Mouse (Mus musculus): ENCODE results near the gene Tmem63a. TPM values are rescaled to one million over a fixed set of nuclear protein-coding genes. Genes with fewer than 3 reads are reported as not detected.

Tmem63a gene
- polyA plus RNA-seq, 1 experiment, result 72.8 TPM

DNA sequence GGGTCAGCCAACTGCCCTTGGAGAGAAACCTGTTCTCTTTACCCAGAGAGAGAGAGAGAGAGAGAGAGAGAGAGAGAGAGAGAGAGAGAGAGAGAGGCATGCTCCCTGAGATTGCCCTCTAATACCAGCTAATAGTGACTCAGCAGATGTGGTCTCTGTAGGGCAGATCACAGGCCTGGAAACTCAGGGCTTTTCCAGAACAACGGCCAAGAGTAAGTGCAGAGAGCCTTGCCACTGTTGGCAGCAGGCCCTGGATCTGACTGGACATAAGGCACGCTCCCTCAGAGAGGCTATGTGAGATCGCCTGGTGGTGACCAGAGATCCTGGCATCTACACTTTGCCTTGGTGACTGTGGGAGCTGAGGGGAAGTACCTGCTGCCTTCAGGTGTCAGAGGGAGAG, 67.6 kb downstream of the Tmem63a start:
- DNase-seq (ENCODE audit: low spot score), result peak; percentile 38

DNA sequence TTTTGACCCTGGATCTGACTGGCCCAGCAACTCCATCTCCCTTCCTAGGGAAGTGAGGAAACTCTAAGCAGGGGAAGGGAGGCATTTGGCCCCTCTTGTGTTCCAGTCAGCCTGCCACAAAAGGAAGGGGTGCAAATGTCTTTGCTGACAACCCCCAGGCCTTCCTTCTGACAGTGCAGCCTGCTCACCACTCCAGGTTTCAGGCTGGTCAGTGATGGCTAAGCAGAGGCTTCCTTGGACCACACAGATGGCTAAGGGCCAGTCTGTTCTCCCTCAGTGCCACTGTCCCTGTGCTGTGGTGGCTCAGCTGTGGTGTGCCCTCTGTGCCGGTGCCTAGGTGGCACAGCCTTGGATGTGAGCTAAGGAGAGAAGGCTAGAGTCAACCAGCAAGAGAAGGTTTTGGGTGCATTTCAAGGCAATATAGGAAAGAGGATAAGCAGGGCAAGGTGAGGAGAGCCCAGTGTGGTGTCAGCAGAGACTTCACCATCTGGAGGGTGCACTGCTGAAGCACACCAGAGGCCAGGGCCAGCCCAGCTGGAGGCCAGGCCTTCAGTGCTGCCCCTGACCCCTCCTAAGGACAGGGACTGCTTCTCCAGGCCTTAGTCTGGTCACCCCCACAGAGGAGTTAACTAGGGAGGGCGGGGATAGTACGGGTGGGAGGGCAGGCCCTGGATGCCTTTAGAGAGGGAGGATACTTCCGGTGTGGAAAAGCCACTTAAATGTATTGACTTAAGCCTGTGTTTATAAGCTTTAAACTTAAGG, 68.2 kb downstream of the Tmem63a start:
- DNase-seq (ENCODE audit: low spot score), result no peak

DNA sequence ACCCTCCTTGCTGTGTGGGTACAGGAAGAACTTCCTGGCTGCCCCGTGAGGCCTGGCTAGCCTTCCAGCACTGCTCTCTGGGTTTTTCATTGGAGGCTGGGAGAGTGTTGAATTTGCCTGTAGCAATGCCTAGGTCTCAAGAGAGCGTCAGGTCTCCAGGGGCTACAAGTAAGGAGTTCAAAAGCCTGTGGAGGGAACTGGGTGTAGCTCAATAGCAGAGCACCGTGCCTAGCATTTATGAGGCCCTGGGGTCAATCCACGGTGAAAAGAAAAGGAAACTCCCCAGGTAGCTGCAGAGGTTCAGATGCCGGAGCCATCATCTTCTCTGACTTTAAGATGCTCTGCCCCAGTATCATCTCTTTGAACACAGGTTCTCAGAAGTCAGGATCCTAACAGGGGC, 69.5 kb downstream of the Tmem63a start:
- peak; percentile 15 for DNase-seq (ENCODE audit: low spot score)

DNA sequence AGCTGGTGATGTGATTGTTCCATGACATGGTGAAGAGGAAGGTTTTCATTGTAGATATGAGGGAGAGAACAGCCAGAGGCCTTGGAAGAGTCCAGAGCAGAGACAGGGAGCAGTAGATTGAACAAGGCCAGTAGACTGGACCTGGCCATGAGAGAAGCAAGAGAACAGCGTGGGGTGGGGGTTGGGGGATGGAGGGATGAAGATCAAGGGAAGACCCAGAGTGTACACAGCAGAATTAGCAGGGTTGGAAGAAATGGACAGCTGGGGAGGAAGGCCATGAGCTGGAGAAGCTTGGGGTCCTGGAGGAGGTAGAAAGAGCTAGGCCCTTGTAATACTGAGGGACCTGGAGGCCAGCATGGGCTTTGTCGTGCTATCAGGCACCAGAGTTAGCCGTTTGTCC, 70.3 kb downstream of the Tmem63a start:
- DNase-seq (ENCODE audit: low spot score), result no peak

DNA sequence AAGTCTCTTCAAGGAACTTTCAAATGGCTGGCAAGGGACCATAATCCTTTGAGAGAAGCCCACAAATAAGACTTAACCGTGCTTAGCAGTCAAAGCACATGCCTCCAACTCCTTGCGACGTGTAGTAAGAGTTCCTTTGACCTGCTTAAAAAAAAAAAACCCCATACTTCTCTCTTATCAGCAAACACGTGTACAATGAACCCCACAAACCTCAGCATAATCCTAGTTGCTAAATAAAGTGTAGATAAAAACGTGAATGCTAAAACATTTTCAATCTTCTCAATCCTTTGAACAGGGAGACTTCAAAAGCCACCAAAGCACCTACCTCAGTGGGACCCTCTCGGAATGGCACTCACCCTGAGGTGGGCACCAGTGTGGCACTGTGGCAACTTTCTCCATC, 71.3 kb downstream of the Tmem63a start:
- peak; percentile 15 for DNase-seq (ENCODE audit: low spot score)

DNA sequence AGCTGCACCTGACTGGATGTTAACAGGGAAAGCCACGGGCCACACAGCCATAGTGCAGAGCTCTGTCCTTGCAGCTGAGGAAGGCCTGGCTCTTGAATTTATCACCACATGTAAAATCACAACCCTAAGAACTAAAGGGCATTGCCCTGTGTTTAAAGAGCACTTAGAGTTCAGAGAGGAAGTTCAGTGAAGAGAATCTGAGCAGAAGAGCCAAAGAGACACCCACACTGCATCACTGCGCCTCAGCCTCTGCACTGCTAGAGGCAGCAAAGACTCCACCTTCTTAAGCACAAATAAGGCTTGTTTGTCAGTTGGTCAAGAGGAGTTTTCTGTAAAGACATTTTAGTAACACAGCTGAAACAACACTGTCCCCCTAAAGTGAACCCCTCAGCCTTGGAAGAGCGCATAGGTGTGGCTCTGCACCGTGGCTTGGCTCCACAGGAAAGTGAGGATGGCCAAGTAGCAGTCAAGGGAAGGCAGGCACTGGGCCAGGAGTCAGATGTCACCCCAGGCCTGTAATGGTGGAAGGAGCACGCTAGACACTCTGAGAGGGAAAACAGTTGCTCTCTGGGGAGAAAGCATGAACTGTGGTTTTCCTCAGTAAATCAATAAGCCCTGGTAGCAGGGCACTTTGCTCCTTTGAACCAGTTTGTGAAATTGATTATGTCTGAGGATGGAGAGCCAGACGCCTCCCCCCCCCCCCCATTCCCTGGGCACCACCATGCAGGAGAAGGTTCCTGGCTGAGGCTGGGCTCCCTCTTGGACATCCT, 72.8 kb downstream of the Tmem63a start:
- peak; percentile 23 for DNase-seq (ENCODE audit: low spot score)

DNA sequence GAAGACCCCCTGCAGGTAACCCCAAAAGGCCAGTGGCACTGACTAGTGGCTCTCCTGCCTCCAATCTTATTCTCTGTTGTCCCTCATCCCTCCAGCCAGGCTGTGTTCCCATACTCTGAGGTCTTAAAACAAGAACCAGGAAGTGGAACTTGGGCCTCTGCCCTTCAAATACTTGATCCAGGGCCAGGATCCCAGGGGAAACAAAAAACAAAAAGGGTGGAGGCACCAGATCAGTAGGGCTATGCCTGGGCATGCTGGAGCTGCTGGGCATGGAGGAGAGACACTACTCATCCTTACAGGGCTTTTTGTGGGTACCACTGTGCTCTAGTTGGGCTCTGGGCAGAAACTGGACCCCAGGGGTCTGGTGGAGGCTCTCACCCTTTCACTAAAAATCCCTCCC, 73.4 kb downstream of the Tmem63a start:
- DNase-seq (ENCODE audit: low spot score), result peak; percentile 51

DNA sequence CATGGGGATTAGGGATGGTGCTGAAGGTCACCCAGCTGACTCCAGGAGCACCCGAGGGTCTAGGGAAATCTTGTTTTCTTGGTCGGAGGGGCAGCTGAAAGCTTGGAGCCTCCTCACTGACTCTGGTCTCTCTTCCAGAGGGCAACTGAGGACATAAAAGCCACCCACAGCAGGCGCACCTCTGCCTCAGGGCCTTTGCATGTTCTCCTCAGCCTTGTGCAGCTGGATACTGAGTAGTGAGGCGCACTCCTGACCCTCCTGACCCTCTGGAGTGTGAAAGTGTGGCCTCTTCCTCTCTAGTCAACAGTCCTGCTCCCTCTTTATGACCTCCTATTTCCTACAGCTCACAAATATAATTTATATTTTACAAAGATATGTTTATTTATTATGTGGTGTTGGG, 73.9 kb downstream of the Tmem63a start:
- DNase-seq (ENCODE audit: low spot score), result no peak

DNA sequence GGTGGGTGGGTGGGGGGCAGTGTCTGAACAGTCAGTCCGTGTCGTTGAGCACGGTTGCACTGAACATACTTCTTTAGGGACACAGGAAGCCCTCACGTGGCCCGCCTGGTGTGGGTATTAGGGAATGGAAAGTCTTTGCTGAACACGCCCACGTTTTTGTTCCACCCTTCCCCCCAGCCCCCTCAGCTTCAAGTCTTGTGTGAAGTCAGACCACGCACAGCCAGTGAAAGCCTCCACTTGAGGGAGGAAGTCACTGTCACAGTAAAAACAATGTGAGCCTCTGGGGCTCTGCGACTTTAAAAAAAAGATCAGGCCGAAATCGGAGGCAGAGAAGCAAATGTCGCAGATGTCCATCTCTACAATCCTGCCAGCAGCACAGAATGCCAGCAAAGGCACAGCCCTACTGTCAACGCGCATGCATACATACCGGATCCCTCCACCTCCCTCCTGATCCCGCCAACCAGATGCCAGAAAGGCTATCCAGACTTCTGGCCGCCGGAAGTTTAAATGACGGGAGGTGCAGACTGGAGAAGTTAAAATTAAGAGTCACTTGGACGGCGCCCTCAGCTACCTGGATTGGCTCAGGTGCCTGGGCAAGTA, 74.5 kb downstream of the Tmem63a start:
- peak; percentile 52 for DNase-seq (ENCODE audit: low spot score)

DNA sequence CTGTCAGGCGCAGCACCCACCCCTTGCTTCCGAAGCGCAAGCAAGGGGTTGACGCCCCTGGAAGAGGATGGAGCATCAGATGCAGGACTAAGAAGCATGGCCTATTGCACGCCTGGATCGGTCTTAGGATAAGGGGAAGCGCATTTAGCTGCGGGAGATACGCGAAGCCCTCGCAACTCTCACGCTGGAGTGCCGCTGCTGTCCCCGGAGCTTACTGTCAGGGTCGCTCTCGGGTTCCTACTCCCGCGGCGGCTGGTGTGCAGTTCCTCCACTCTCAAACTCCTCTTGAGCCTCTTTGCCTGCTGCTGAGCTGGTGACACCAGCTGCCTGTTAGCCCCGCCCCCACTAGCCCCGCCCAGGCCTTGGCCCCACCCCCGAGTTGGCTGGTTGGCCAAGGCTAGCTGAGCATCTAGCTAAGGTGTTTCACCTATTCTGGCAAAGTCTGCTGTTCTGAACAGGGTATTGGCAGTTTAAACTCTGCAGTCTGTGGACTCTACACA, 75.1 kb downstream of the Tmem63a start:
- peak; percentile 75 for DNase-seq (ENCODE audit: low spot score)

DNA sequence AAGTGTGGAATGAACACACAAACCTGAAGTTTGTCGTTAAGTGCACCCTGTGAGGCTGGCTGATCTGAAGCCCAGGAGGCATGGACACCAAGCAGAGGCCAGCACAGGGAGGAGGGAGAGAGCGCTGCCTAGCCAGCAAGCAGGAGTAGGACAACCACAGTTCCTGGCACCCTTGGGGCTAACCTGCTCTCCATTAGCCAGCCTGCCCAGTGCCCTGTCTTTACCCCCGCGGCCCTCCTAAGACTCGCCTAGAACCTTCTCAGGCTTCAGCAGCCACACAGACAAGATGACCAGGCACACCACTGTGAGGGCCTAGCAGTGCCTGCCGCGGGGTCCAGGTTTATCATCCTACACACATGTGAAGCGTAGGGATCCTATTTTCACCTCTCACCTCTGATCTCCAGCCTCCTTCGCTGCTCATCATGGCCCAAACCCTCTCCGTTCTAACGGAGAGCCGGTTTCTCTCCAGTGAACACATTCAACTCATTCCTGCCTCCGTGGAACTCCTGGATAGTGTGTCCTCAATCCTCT, 75.8 kb downstream of the Tmem63a start:
- peak; percentile 20 for DNase-seq (ENCODE audit: low spot score)

DNA sequence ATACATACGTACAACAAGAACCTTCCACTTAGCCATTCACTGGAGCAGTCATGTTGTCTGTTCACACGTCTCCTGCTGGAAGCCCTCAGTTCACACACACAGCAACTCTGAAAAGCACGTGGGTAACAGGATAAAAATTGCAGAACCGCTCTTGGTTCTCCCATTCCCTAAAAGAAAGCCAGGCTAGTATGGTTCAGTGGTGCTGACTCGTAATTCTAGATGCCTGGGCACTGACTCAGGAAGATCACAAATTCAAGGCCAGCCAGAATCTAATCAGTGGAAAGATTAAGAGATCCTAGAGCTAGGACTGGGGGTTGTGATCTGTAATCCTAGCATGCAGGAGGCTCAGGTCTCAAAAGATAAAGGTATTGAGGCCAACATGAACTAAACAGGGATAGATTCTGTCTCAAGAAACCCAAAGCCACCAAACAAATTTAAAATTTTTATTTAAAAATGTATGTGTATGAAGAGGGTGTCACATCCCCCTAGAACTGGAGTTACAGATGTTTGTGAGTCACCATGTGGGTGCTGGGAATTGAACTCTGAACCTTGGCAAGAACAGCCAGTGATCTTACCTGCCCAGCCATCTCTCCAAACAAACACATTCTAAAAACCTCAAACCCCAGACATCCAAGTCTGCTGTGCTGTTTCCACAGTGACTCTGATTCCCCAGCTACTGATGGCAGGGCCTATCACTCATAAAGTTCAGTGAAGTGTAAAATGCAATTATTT, 78.8 kb downstream of the Tmem63a start, which contains the start of gene Ephx1:
TSS of gene Ephx1 (minus strand) at position 149 of the 732 bp plus-strand sequence.
- no peak for DNase-seq (ENCODE audit: low spot score)

DNA sequence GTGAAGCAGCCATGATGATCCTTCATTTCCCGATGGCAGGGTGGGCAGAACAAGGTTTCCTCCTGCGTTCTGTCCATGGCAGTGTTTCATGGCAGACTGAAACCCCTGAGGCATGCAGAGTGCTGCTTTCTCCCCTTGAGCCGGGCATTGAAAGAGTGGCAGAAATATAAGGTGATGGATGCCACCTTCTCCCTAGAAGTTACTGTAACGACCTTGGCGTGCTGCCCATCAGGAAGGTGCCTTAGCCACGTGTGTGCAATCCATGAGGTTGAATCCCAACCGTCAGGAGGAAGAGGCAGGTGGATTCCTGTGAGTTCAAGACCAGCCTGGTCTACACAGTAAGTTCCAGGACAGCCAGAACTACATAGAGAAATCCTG, 79.3 kb downstream of the Tmem63a start:
- DNase-seq (ENCODE audit: low spot score), result no peak

DNA sequence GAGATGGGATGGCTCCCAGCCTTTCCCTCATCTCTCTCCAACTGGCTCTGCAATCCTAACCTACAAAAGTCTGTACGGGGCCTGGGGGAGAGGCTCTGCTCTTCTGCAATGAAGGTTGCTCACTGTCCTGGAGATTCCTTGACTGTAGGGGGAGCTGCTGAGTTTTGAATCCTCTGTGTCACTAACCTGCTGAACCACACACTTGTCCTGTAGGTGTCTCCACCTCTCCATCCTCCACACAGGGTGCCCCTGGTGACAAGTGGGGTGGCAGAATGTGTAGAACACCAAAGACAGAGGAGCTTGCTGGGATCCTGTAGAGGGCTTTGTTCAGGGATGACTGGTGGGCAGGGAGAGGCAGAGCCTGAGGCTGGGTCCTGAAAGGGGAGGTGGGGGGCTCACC, 80.1 kb downstream of the Tmem63a start:
- no peak for DNase-seq (ENCODE audit: low spot score)

Other genes starting within 250 kb of the Tmem63a start
- gene Mixl1, start 245.3 kb upstream of the Tmem63a start, polyA plus RNA-seq (2012; rRNA removed), result not detected in 2 replicates
- gene Acbd3, start 216.3 kb upstream of the Tmem63a start, polyA plus RNA-seq (2012; rRNA removed), result 35.4 and 36.5 TPM in 2 replicates
- 810 and 870 TPM in 2 replicates for gene H3f3a, start 128.4 kb upstream of the Tmem63a start, polyA plus RNA-seq (2012; rRNA removed)
- 18.3 and 19.0 TPM in 2 replicates for gene Sde2, start 91.2 kb upstream of the Tmem63a start, polyA plus RNA-seq (2012; rRNA removed)
- gene Lefty2, start 49.2 kb upstream of the Tmem63a start, polyA plus RNA-seq (2012; rRNA removed), result 0.29 and 0.44 TPM in 2 replicates
- 34.1 and 46.5 TPM in 2 replicates for gene Pycr2, start 38.1 kb upstream of the Tmem63a start, polyA plus RNA-seq (2012; rRNA removed)
- 27.3 and 32.8 TPM in 2 replicates for gene Lefty1, start 7.3 kb upstream of the Tmem63a start, polyA plus RNA-seq (2012; rRNA removed)
- gene Ephx1, start 78.6 kb downstream of the Tmem63a start, polyA plus RNA-seq (2012; rRNA removed), result 159 and 184 TPM in 2 replicates
- gene 9130409I23Rik, start 108.9 kb downstream of the Tmem63a start, polyA plus RNA-seq (2012; rRNA removed), result 0.28 and 0.33 TPM in 2 replicates
- gene Nvl, start 201.9 kb downstream of the Tmem63a start, polyA plus RNA-seq (2012; rRNA removed), result 20.9 and 28.8 TPM in 2 replicates
- 27.5 and 29.4 TPM in 2 replicates for gene Cnih4, start 202.3 kb downstream of the Tmem63a start, polyA plus RNA-seq (2012; rRNA removed)